Mouse (Mus musculus): ENCODE data around the gene Rab22a.
"Not testable (repeated sequence)": the region's sequence is repeated elsewhere in the genome, so short reads cannot be mapped to it uniquely, and the experiment has no call there.

Gene Rab22a

DNA sequence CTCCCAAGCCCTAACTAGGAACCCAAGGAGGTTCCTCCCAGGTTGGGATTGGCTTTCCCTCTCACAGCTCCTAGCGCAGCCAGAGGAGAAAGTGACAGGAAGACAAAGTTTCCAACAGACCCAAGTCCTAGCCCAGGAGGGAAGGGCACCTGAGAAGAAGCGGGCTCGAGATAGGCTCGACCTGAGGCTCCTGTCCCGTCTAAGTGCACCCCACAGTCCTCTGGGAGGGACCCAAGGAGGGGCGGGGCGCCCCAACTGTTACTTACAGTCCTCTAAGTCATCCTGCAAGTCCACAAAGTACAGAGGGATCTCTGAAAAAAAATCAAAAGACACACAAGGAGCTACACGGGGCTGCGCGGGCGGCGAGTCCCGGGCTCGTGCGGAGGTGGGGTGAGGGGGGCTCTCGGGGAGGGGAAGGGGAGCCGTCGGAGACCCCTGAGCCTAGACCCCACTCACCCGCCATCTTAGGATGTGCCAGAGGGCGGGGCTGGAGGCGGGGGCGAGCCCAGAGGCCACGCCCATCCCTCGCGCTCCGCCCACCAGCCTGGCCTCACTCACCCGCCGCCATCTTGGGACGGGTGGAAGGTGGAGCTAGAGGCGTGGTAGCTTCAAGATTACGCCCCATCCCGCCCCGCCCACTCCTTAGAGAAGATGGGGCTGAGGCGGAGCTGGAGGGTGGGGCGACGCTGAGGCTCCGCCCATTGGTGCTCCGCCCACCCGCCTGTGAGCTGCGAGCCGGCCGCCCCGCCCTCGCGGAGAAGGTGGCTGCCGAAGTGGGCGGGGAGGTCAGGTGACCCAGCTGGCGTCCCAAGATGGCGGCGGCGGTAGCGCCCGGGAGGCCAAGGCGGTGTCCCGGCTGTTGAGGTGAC is at the start of gene Rab22a:
Rab22a (plus strand) TSS at position 704 of the 869 bp plus-strand sequence.
- peak; percentile 98 for DNase-seq

GRCm38 (mm10) chr2:173615378-173616081 is 44.0 kb upstream of the Rab22a start:
- DNase-seq, result no peak

DNA sequence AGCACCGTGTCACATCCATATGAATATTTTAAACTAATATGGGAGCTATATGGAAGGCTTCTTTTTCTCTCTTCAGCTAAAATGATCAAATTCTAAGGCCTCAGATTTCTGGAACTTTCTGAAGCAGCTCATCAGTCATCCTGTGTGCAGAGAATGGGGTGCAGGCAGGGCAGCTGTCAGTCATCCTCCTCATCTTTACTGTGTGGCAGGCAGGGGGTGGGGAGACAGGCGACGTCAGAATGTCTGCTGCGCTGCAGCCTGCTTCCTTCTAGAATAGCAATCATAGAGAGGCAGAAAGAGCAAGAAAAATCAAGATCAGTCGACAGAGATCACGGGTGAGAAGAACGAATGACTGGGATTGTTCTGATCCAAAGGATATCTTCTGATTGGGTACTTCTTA is 43.4 kb upstream of the Rab22a start:
- no peak for DNase-seq

DNA sequence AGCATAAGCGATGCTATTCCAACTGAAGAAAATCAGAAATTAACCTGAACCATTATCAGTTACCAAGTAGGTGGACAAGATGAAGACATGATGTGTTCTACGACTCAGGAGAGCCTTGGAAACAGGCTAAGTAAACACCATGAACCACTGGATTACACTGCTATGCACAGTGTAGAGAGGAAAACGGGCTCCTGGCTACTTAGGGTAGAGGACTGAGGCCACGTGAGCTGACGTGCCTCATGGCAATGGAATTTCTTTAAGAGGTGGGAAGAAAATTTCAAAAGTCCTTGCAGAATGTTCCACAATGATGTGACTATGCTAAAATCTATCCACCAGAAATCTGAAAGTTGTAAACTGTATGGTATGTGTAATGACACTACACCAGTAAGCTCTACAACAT is 40.4 kb upstream of the Rab22a start:
- no peak for DNase-seq

- DNase-seq, result no peak
These were observed 38.9 kb upstream of the Rab22a start for GRCm38 (mm10) chr2:173620645-173621044.

- no peak for DNase-seq
These were observed 37.4 kb upstream of the Rab22a start for GRCm38 (mm10) chr2:173622173-173622601.

- DNase-seq, result no peak
These were observed 34.9 kb upstream of the Rab22a start for GRCm38 (mm10) chr2:173624667-173625066.

DNA sequence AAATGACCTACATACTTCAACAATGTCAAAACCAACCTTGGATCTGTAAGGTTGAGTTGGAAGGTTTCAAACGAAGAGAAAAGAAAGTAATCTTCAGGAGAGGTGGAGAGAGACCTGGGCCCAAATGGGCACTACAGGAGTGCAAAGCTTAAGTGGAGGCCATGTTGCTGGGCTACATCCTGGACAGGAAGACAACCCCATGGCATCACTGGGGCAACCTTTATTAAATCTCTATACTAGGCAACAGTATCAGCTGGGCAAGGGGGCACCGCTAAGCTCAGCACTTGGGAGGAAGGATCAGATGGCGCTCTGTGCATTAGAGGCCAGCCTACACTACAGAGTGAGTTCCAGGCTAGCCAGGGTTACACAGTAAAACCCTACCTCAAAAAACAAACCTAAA is 33.8 kb upstream of the Rab22a start:
- no peak for DNase-seq

DNA sequence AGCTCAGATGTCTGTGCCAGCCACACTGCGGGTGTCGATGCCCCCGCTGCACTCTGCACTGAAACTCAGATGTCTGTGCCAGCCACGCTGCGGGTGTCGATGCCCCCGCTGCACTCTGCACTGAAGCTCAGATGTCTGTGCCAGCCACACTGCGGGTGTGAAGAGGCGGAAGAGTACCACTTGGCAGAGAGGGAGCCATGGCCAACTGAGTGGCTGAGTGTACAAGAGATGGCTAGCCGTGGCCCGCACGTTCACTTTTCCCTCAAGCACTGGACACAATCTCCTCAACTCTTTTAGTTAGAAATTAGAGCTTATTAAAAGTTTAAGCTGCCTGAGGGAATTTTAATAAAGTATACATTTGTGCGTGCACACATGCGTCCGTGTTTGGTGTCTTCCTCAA is 25.5 kb upstream of the Rab22a start:
- DNase-seq, result not testable (repeated sequence)

DNA sequence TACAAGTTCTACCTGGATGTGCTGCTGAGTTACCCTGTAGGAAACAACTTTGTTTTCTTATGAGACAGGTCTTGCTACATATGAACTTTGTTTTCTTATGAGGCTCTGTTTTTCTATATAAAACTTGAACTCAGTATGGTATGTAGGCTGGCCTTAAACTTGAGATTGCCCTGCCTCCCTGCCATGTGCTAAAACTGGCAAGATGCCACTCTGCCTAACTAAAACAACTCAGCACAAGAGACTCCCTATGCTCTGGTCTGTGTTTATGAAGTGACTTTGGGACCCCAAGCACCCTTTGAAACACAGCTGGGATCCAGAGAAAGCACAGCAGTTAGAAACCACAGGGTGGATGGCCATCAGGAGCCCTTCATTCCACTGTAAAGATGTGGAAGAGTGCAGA is 18.2 kb upstream of the Rab22a start:
- DNase-seq, result no peak

DNA sequence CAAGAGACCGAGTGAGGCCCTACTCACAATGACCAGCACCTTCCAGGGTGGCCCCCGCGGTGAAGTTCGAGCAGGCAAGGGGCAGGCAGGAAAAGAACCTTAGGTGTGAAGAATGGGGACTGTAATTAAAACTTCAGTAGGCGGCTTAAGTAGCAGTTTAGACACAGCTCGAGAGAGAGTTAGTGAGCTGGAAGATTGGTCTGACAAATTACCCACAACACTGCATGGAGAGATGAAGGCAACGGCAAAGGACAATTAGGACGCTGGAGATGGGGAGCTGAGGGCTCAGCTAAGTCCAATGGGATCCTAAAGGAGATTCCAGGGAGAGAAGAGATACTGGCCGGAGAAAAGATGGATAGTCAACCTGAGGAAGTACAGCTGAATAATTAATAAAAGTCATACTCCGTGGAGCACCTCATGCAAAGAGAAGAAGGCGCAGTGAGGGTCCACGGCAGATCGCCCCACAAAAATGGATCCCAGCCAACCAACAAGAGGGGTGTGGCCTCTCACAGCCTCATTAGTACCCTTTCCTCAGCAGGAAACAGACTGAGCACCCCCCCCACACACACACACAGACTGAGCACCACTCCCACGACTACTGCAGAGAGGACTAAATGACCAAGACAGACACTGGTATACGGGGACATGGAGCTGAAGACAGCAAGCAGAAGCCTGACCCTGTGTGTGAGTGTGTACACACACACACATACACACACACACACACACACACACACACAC is 17.1 kb upstream of the Rab22a start:
- no peak for DNase-seq

GRCm38 (mm10) chr2:173647197-173647911 is 12.2 kb upstream of the Rab22a start:
- no peak for DNase-seq

DNA sequence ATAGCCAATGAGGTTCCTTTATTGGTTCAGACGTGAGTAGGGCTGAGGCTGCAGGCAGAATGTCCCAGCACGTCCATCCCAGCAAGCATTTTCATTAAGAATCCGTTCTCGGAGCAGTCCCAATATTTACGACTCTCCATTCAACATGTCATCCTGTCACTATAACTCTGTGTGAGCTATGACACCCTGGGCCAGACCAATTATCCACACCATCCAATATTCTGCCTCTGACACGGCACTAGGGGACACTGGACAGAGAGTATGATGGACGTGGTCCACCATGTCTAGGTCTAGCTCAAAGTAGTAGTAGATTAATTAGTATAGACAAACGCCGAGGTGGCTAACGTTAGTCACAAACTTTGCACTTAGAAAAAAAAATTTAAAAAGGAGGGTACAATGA is 9.8 kb upstream of the Rab22a start:
- DNase-seq, result no peak

DNA sequence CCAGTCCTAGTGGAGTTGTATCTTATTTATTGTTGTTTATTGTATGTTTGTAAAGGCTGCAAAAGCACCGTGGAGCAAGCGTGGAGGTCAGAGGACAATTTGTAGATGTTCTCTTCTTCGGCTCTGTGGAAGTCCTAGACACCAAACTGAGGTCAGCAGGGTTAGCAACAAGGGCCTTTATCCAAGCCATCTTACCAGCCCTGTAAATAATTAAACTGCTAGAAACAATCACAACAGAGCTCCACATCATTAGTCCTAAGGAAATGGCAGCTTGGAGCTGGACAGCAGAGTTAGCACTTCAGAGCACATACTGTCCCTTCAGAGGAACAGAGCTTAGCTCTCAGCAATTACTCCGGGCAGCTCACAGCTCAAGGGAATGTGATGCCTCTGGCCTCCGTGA is 6.0 kb upstream of the Rab22a start:
- DNase-seq, result no peak

DNA sequence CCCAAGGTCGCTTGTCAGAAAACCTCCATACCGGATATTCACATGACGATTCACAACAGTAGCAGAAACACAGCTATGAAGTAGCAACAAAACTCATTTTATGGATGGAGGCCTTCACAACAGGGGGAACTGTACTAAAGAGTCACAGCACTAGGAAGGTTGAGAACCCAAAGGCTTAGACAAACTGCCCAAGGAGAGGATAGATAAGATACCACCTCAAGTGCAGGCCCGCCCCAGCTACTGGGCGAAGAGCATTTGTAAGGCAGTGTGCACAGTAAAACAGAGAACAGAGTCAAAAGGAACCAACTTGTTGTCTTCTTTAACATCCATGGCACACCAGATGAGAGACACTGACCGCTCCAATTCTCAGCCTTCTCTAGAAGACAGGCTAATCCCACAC is 1.8 kb upstream of the Rab22a start:
- no peak for DNase-seq

DNA sequence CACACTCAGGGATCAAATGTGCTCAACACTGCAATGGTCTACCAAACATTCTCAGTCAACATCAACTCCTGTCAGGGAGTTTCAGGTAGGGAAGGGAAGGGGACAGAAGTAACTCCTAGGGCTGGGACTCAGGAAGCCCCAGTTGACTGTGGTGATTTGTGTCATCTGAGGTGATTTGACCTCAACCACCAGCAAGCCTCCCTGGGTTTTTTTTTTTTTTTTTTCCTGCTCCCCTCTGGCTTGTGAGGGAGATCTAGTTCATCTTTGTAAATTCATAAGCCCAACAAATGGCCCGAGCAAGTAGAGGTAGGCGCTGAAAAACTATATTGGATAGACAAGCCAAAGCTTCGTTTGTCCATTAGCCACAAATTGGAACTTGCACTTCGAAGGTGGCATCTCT is 1.0 kb upstream of the Rab22a start:
- DNase-seq, result no peak

DNA sequence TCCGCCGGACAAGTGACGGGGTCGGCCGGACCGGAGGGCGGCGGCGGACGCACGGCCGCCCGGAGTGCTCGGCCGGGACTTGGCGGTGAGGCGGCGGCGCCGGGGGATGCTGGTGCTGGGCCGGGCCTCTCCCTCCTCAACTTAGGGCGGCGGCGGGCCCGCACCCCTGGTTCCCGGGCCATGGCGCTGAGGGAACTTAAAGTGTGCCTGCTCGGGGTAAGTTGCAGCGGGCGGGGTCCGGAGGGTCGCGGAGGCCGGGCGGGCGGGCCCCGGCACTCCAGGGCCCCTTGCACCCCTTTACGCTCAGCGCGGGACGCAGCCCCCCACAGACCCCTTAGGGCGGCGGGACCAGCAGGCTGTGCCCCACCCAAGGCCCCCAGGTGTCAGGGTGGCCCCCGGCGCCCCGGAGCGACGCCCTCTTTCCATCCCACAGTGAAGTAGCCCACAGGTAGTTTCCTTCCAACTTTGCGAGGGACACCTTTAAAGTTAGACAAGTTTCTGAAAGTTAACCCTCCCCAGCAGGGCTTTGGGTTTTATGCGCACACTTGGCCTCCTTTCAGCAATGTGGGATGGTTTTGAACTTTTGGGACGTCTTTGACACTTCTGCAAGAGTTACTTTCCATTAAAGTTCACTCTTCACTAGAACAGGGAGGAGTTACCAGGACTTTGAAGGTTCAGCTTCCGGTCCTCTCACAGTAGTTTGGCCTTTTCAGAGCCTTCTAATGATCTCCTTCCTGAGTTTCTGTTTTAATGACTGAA is 545 bp downstream of the Rab22a start:
- DNase-seq, result no peak

DNA sequence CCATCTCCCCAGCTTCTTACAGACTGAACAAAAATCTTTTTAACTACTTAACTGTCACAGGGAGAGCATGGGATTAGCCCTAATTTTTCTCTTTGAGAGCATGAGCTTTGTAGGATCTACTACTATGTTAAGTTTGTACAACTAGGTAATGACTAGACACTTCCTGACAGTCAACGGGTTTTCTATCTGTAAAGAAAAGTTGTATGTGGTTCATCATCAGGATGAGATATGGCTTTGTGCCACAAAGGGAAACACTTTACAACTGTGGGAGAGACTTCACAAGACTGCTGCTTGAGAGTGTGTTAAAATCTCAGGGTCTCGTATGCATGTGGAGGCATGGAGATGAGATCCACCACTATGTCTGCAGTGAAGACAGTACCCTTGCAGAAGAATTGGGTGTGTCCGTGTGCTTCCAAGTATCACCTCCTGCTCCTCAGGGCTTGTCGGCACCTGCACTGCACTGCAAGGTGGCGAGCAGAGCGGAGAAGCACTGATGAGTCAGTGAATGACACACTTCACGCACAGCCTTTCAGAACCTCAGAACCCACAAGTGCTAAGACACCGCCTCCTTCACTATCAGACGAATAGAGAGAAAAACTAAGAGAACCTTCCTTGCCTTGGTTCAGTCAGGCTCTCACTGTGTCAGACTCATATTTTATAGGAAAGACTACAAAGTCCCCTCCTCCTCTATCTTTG is 2.8 kb downstream of the Rab22a start:
- DNase-seq, result no peak

GRCm38 (mm10) chr2:173664736-173665135 is 5.2 kb downstream of the Rab22a start:
- DNase-seq, result no peak

- no peak for DNase-seq
These were observed 5.7 kb downstream of the Rab22a start for GRCm38 (mm10) chr2:173665271-173665670.

- DNase-seq, result no peak
These were observed 7.3 kb downstream of the Rab22a start for GRCm38 (mm10) chr2:173666876-173667275.

Measured in right cerebral cortex, postnatal 25 days (tissue).